Mouse (Mus musculus) olfactory bulb, adult 2 months (tissue): ENCODE measurements around the gene Tcl1b5.
"Not testable (repeated sequence)": the region's sequence is repeated elsewhere in the genome, so short reads cannot be mapped to it uniquely, and the experiment has no call there.

Experiments used
- CTCF ChIP-seq: fragments of 200-500 bp; IDR thresholded peaks from 2 replicates; pipeline ENCODE4 v1.5.1; 2012; ENCODE audit warnings: low read depth, mild to moderate bottlenecking, low read length, moderate library complexity; ENCODE audit not compliant: insufficient read depth
- POLR2A ChIP-seq: fragments of 200-500 bp; IDR thresholded peaks from 2 replicates; pipeline ENCODE4 v1.6.1; 2012; ENCODE audit warnings: mild to moderate bottlenecking, low read depth, low read length, moderate library complexity; ENCODE audit not compliant: insufficient read depth

DNA sequence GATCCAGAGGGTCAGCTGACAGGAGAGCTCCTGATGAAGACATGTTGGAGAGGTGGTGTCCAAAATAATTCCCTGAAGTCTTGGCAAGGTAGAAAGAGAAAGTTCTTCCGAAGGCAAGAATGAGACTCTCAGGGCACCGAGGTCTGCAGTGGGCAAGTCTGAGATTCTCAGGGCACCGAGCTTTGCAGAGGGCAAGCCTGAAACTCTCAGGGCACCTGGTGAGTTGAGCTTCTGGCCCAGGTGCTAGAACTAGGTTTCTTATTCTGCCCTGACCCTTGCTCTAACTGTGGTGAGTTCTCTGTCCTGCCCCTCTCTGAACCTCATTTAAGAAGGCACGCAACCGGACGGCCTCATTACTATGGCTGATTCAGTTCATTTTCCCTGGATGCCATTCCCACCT, 14.6 kb downstream of the Tcl1b5 start, which contains the start of gene Tcl1b3:
- not testable (repeated sequence) for TF ChIP-seq CTCF, POLR2A
